Mouse (Mus musculus): ENCODE results near the gene Fbxl20. TPM values are rescaled to one million over a fixed set of nuclear protein-coding genes. Genes with fewer than 3 reads are reported as not detected.

Gene Fbxl20
- polyA plus RNA-seq, 1 experiment from 2014 or later = 22.3 TPM

GRCm38 (mm10) chr11:98047745-98048144 lies 102.5 kb downstream of the Fbxl20 start:
- Histone ChIP-seq H3K4me3 (ENCODE audit: low read depth, low read length) (no peak overlapping the region), H3K36me3 (ENCODE audit: control insufficient read depth, insufficient read depth, low read length) (no peaks in the 10 kb centered on the region), H3K4me2 (replicated peaks; ENCODE audit: low read depth, low read length) (no peak overlapping the region), H3K4me1 (replicated peaks; ENCODE audit: control insufficient read depth, insufficient read depth, low read length) (peaks cover 7% of the 10 kb centered on the region; the same call in 1 of the 2 replicates), H3K9ac (ENCODE audit: low read depth, low read length) (no peak overlapping the region), H3K9me3 (ENCODE audit: control insufficient read depth, low read length) (no peaks in the 10 kb centered on the region), H3K27ac (ENCODE audit: low read depth, low read length) (no peak overlapping the region), H3K27me3 (ENCODE audit: control insufficient read depth, insufficient read depth, low read length) (peaks cover 24% of the 10 kb centered on the region)
- no peak for ATAC-seq (ENCODE audit: low FRiP score)
- 82% methylated on average over 4 of the region's 4 CpGs for WGBS
- DNase-seq (ENCODE audit: low spot score) = no peak

- Histone ChIP-seq H3K36me3 (ENCODE audit: control insufficient read depth, insufficient read depth, low read length) (no peaks in the 10 kb centered on the region), H3K9ac (ENCODE audit: low read depth, low read length) (no peak overlapping the region), H3K9me3 (ENCODE audit: control insufficient read depth, low read length) (no peaks in the 10 kb centered on the region), H3K4me3 (ENCODE audit: low read depth, low read length) (no peak overlapping the region), H3K27me3 (ENCODE audit: control insufficient read depth, insufficient read depth, low read length) (peaks cover 11% of the 10 kb centered on the region), H3K4me2 (replicated peaks; ENCODE audit: low read depth, low read length) (no peak overlapping the region), H3K4me1 (replicated peaks; ENCODE audit: control insufficient read depth, insufficient read depth, low read length) (no peaks in the 10 kb centered on the region), H3K27ac (ENCODE audit: low read depth, low read length) (no peak overlapping the region)
- no peak for DNase-seq (ENCODE audit: low spot score)
- no peak for ATAC-seq (ENCODE audit: low FRiP score)
- 56% methylated on average over 1 of the region's 1 CpGs for WGBS
These were observed 103.7 kb downstream of the Fbxl20 start for GRCm38 (mm10) chr11:98046466-98046865.

- DNase-seq (ENCODE audit: low spot score) = no peak
- H3K27ac ChIP-seq (ENCODE audit: low read depth, low read length) = no peak overlapping the region
- H3K27me3 ChIP-seq (ENCODE audit: control insufficient read depth, insufficient read depth, low read length) = peaks cover 2% of the 10 kb centered on the region
- 60% methylated on average over 4 of the region's 4 CpGs for WGBS
- H3K4me3 ChIP-seq (ENCODE audit: low read depth, low read length) = no peak overlapping the region
- no peaks in the 10 kb centered on the region for H3K36me3 ChIP-seq (ENCODE audit: control insufficient read depth, insufficient read depth, low read length)
- no peak overlapping the region for H3K9ac ChIP-seq (ENCODE audit: low read depth, low read length)
- no peaks in the 10 kb centered on the region for H3K4me1 ChIP-seq (replicated peaks; ENCODE audit: control insufficient read depth, insufficient read depth, low read length)
- H3K9me3 ChIP-seq (ENCODE audit: control insufficient read depth, low read length) = no peaks in the 10 kb centered on the region
- ATAC-seq (ENCODE audit: low FRiP score) = no peak
- H3K4me2 ChIP-seq (replicated peaks; ENCODE audit: low read depth, low read length) = no peak overlapping the region
These were observed 104.6 kb downstream of the Fbxl20 start for GRCm38 (mm10) chr11:98045596-98045995.

GRCm38 (mm10) chr11:98044074-98044473 lies 106.1 kb downstream of the Fbxl20 start:
- H3K4me3 ChIP-seq (ENCODE audit: low read depth, low read length) = no peak overlapping the region
- no peaks in the 10 kb centered on the region for H3K4me1 ChIP-seq (replicated peaks; ENCODE audit: control insufficient read depth, insufficient read depth, low read length)
- no peak for DNase-seq (ENCODE audit: low spot score)
- H3K9me3 ChIP-seq (ENCODE audit: control insufficient read depth, low read length) = no peaks in the 10 kb centered on the region
- ATAC-seq (ENCODE audit: low FRiP score) = no peak
- H3K9ac ChIP-seq (ENCODE audit: low read depth, low read length) = no peak overlapping the region
- no peaks in the 10 kb centered on the region; the same call in 1 of the 2 replicates for H3K27me3 ChIP-seq (ENCODE audit: control insufficient read depth, insufficient read depth, low read length)
- no peak overlapping the region for H3K4me2 ChIP-seq (replicated peaks; ENCODE audit: low read depth, low read length)
- no peaks in the 10 kb centered on the region for H3K36me3 ChIP-seq (ENCODE audit: control insufficient read depth, insufficient read depth, low read length)
- H3K27ac ChIP-seq (ENCODE audit: low read depth, low read length) = no peak overlapping the region
- WGBS = 68% methylated on average over 5 of the region's 5 CpGs

GRCm38 (mm10) chr11:98042741-98043140 lies 107.5 kb downstream of the Fbxl20 start:
- no peak overlapping the region for H3K27ac ChIP-seq (ENCODE audit: low read depth, low read length)
- no peaks in the 10 kb centered on the region for H3K36me3 ChIP-seq (ENCODE audit: control insufficient read depth, insufficient read depth, low read length)
- DNase-seq (ENCODE audit: low spot score) (no peak), ATAC-seq (ENCODE audit: low FRiP score) (no peak)
- no peak overlapping the region for H3K4me3 ChIP-seq (ENCODE audit: low read depth, low read length)
- H3K27me3 ChIP-seq (ENCODE audit: control insufficient read depth, insufficient read depth, low read length) = no peaks in the 10 kb centered on the region; the same call in 1 of the 2 replicates
- H3K4me1 ChIP-seq (replicated peaks; ENCODE audit: control insufficient read depth, insufficient read depth, low read length) = no peaks in the 10 kb centered on the region
- H3K9me3 ChIP-seq (ENCODE audit: control insufficient read depth, low read length) = no peaks in the 10 kb centered on the region
- WGBS = 87% methylated on average over 6 of the region's 6 CpGs
- no peak overlapping the region for H3K9ac ChIP-seq (ENCODE audit: low read depth, low read length)
- H3K4me2 ChIP-seq (replicated peaks; ENCODE audit: low read depth, low read length) = no peak overlapping the region

GRCm38 (mm10) chr11:98040975-98041374 lies 109.2 kb downstream of the Fbxl20 start:
- H3K36me3 ChIP-seq (ENCODE audit: control insufficient read depth, insufficient read depth, low read length) = no peaks in the 10 kb centered on the region
- H3K4me3 ChIP-seq (ENCODE audit: low read depth, low read length) = no peak overlapping the region
- H3K4me2 ChIP-seq (replicated peaks; ENCODE audit: low read depth, low read length) = no peak overlapping the region
- no peak overlapping the region for H3K9ac ChIP-seq (ENCODE audit: low read depth, low read length)
- 63% methylated on average over 8 of the region's 8 CpGs for WGBS
- H3K27ac ChIP-seq (ENCODE audit: low read depth, low read length) = no peak overlapping the region
- ATAC-seq (ENCODE audit: low FRiP score) (no peak), DNase-seq (ENCODE audit: low spot score) (no peak)
- H3K9me3 ChIP-seq (ENCODE audit: control insufficient read depth, low read length) = no peaks in the 10 kb centered on the region
- peaks cover 6% of the 10 kb centered on the region for H3K4me1 ChIP-seq (replicated peaks; ENCODE audit: control insufficient read depth, insufficient read depth, low read length)
- peaks cover 6% of the 10 kb centered on the region; the same call in 1 of the 2 replicates for H3K27me3 ChIP-seq (ENCODE audit: control insufficient read depth, insufficient read depth, low read length)

- H3K4me1 ChIP-seq (replicated peaks; ENCODE audit: control insufficient read depth, insufficient read depth, low read length) = peaks cover 7% of the 10 kb centered on the region
- no peak for DNase-seq (ENCODE audit: low spot score)
- no peak overlapping the region for H3K27ac ChIP-seq (ENCODE audit: low read depth, low read length)
- ATAC-seq (ENCODE audit: low FRiP score) = no peak
- no peaks in the 10 kb centered on the region for H3K36me3 ChIP-seq (ENCODE audit: control insufficient read depth, insufficient read depth, low read length)
- H3K9ac ChIP-seq (ENCODE audit: low read depth, low read length) = no peak overlapping the region
- no peak overlapping the region for H3K4me2 ChIP-seq (replicated peaks; ENCODE audit: low read depth, low read length)
- no peak overlapping the region for H3K4me3 ChIP-seq (ENCODE audit: low read depth, low read length)
- H3K27me3 ChIP-seq (ENCODE audit: control insufficient read depth, insufficient read depth, low read length) = peaks cover 6% of the 10 kb centered on the region; the same call in 1 of the 2 replicates
- H3K9me3 ChIP-seq (ENCODE audit: control insufficient read depth, low read length) = no peaks in the 10 kb centered on the region
- 65% methylated on average over 14 of the region's 14 CpGs for WGBS
These were observed 112.3 kb downstream of the Fbxl20 start for GRCm38 (mm10) chr11:98037871-98038270.

- peak overlapping the region; percentile 34 for H3K4me3 ChIP-seq (ENCODE audit: low read depth, low read length)
- ATAC-seq (ENCODE audit: low FRiP score) (peak; percentile 56), DNase-seq (ENCODE audit: low spot score) (peak; percentile 77)
- peak overlapping the region; percentile 74 for H3K4me2 ChIP-seq (replicated peaks; ENCODE audit: low read depth, low read length)
- peak overlapping the region; percentile 44; the same call in 1 of the 2 replicates for H3K9ac ChIP-seq (ENCODE audit: low read depth, low read length)
- peaks cover 7% of the 10 kb centered on the region for H3K4me1 ChIP-seq (replicated peaks; ENCODE audit: control insufficient read depth, insufficient read depth, low read length)
- H3K36me3 ChIP-seq (ENCODE audit: control insufficient read depth, insufficient read depth, low read length) = 0 out of 2 replicates have a peak, but pooled peaks cover 1% of the 10 kb centered on the region
- WGBS = under 1% methylated on average over 26 of the region's 27 CpGs
- no peaks in the 10 kb centered on the region for H3K9me3 ChIP-seq (ENCODE audit: control insufficient read depth, low read length)
- 0 out of 2 replicates have a peak overlapping the region, but pooled peaks have one; percentile 25 for H3K27ac ChIP-seq (ENCODE audit: low read depth, low read length)
- peaks cover 6% of the 10 kb centered on the region; the same call in 1 of the 2 replicates for H3K27me3 ChIP-seq (ENCODE audit: control insufficient read depth, insufficient read depth, low read length)
These were observed 114.2 kb downstream of the Fbxl20 start for GRCm38 (mm10) chr11:98035977-98036377.

- H3K4me2 ChIP-seq (replicated peaks; ENCODE audit: low read depth, low read length) = no peak overlapping the region
These were observed 115.4 kb downstream of the Fbxl20 start for GRCm38 (mm10) chr11:98034840-98035239.

More at GRCm38 (mm10) chr11:98034840-98035239, 115.4 kb downstream of the Fbxl20 start:
- ATAC-seq (ENCODE audit: low FRiP score) (peak; percentile 41), DNase-seq (ENCODE audit: low spot score) (peak; percentile 66)
- 26% methylated on average over 4 of the region's 4 CpGs for WGBS
- Histone ChIP-seq H3K36me3 (ENCODE audit: control insufficient read depth, insufficient read depth, low read length) (0 out of 2 replicates have a peak, but pooled peaks cover 7% of the 10 kb centered on the region), H3K9ac (ENCODE audit: low read depth, low read length) (no peak overlapping the region), H3K9me3 (ENCODE audit: control insufficient read depth, low read length) (no peaks in the 10 kb centered on the region), H3K4me3 (ENCODE audit: low read depth, low read length) (no peak overlapping the region), H3K4me1 (replicated peaks; ENCODE audit: control insufficient read depth, insufficient read depth, low read length) (peaks cover 7% of the 10 kb centered on the region), H3K27ac (ENCODE audit: low read depth, low read length) (peak overlapping the region; percentile 53; the same call in 1 of the 2 replicates), H3K27me3 (ENCODE audit: control insufficient read depth, insufficient read depth, low read length) (peaks cover 6% of the 10 kb centered on the region; the same call in 1 of the 2 replicates)

Data from hindbrain, embryonic 11.5 days (tissue).